Mouse (Mus musculus) testis, adult 2 months (tissue): ENCODE measurements around the gene Ddn.

Source experiments
- CTCF ChIP-seq: fragments of 200-500 bp; IDR thresholded peaks from 2 replicates; pipeline ENCODE4 v1.5.1; 2012; ENCODE audit warnings: low read depth, mild to moderate bottlenecking, inconsistent platforms, low read length, moderate library complexity; ENCODE audit not compliant: control insufficient read depth, insufficient read depth, insufficient replicate concordance
- POLR2A ChIP-seq: fragments of 200-500 bp; IDR thresholded peaks from 2 replicates; pipeline ENCODE4 v1.6.1; 2012; ENCODE audit warnings: low read depth, mild to moderate bottlenecking, inconsistent platforms, low read length, moderate library complexity; ENCODE audit not compliant: control insufficient read depth

- TF ChIP-seq CTCF (peak; percentile 79), POLR2A (no peak)
Measured at GRCm38 (mm10) chr15:98804054-98804453, 5.2 kb downstream of the Ddn start.
